Mouse (Mus musculus): Measurements from ENCODE around the gene Khdc4. TPM values are rescaled to one million over a fixed set of nuclear protein-coding genes. Genes with fewer than 3 reads are reported as not detected.
A peak's percentile ranks its signal among the peaks of the same experiment; 100 is the strongest.

Khdc4 gene
- 73.3 and 87.3 TPM in 2 replicates for polyA plus RNA-seq (2016; fragmentation: Nextera tagmentation; extraction: Ambion mirVana)

- Histone ChIP-seq H3K9me3 (no peaks in the 10 kb centered on the region), H3K27ac (peak within 1 kb of the TSS; percentile 99), H3K4me1 (peaks cover 15% of the 10 kb centered on the region), H3K27me3 (ENCODE audit: insufficient read depth, poor library complexity, severe bottlenecking) (no peaks in the 10 kb centered on the region), H3K4me3 (peak within 1 kb of the TSS; percentile 96), H3K36me3 (peaks cover 27% of the 10 kb centered on the region)
- WGBS = under 1% methylated on average over 47 of the region's 47 CpGs
- peak; percentile 99 for DNase-seq (ENCODE audit: low spot score)
Measured at GRCm38 (mm10) chr3:88684980-88685941, at the start of gene Khdc4. TSS of gene Khdc4 (plus strand) at chr3:88685803.

GRCm38 (mm10) chr3:88636555-88636986 is 49.0 kb upstream of the Khdc4 start:
- 65% methylated on average over 8 of the region's 8 CpGs for WGBS
- Histone ChIP-seq H3K27ac (peak overlapping the region; percentile 81), H3K9me3 (no peaks in the 10 kb centered on the region)

GRCm38 (mm10) chr3:88637134-88637533 is 48.5 kb upstream of the Khdc4 start:
- peaks cover 95% of the 10 kb centered on the region for H3K36me3 ChIP-seq
- DNase-seq (ENCODE audit: low spot score) = no peak
- WGBS = 92% methylated on average over 5 of the region's 5 CpGs
- H3K27me3 ChIP-seq (ENCODE audit: insufficient read depth, poor library complexity, severe bottlenecking) = no peaks in the 10 kb centered on the region
- no peak overlapping the region for H3K4me3 ChIP-seq
- no peaks in the 10 kb centered on the region for H3K9me3 ChIP-seq
- H3K4me1 ChIP-seq = peaks cover 24% of the 10 kb centered on the region
- peak overlapping the region; percentile 81 for H3K27ac ChIP-seq

More at GRCm38 (mm10) chr3:88636555-88636986, 49.0 kb upstream of the Khdc4 start:
- no peaks in the 10 kb centered on the region for H3K27me3 ChIP-seq (ENCODE audit: insufficient read depth, poor library complexity, severe bottlenecking)
- no peak for DNase-seq (ENCODE audit: low spot score)
- H3K4me1 ChIP-seq = peaks cover 30% of the 10 kb centered on the region
- H3K4me3 ChIP-seq = no peak overlapping the region
- H3K36me3 ChIP-seq = peaks cover 95% of the 10 kb centered on the region

- H3K4me1 ChIP-seq = peaks cover 16% of the 10 kb centered on the region; the same call in 1 of the 2 replicates
- H3K36me3 ChIP-seq = peaks cover 95% of the 10 kb centered on the region
- no peak for DNase-seq (ENCODE audit: low spot score)
- H3K9me3 ChIP-seq = no peaks in the 10 kb centered on the region
- H3K27me3 ChIP-seq (ENCODE audit: insufficient read depth, poor library complexity, severe bottlenecking) = no peaks in the 10 kb centered on the region
- no peak overlapping the region for H3K27ac ChIP-seq
- 94% methylated on average over 12 of the region's 12 CpGs for WGBS
- no peak overlapping the region for H3K4me3 ChIP-seq
Measured at GRCm38 (mm10) chr3:88639239-88639638, 46.4 kb upstream of the Khdc4 start.

GRCm38 (mm10) chr3:88640676-88641075 is 44.9 kb upstream of the Khdc4 start:
- Histone ChIP-seq H3K4me3 (no peak overlapping the region), H3K36me3 (peaks cover 94% of the 10 kb centered on the region), H3K9me3 (no peaks in the 10 kb centered on the region), H3K4me1 (peaks cover 11% of the 10 kb centered on the region; the same call in 1 of the 2 replicates), H3K27me3 (ENCODE audit: insufficient read depth, poor library complexity, severe bottlenecking) (no peaks in the 10 kb centered on the region), H3K27ac (no peak overlapping the region)
- no peak for DNase-seq (ENCODE audit: low spot score)
- 69% methylated on average over 1 of the region's 1 CpGs for WGBS

- Histone ChIP-seq H3K4me1 (no peaks in the 10 kb centered on the region), H3K27ac (no peak overlapping the region), H3K9me3 (no peaks in the 10 kb centered on the region), H3K36me3 (peaks cover 95% of the 10 kb centered on the region), H3K4me3 (no peak overlapping the region), H3K27me3 (ENCODE audit: insufficient read depth, poor library complexity, severe bottlenecking) (no peaks in the 10 kb centered on the region)
- DNase-seq (ENCODE audit: low spot score) = no peak
- WGBS = 80% methylated on average over 5 of the region's 5 CpGs
Measured at GRCm38 (mm10) chr3:88643078-88643477, 42.5 kb upstream of the Khdc4 start.

- 90% methylated on average over 12 of the region's 12 CpGs for WGBS
- Histone ChIP-seq H3K9me3 (no peaks in the 10 kb centered on the region), H3K4me3 (no peak overlapping the region), H3K27me3 (ENCODE audit: insufficient read depth, poor library complexity, severe bottlenecking) (no peaks in the 10 kb centered on the region), H3K27ac (no peak overlapping the region), H3K4me1 (no peaks in the 10 kb centered on the region), H3K36me3 (peaks cover 83% of the 10 kb centered on the region)
- peak; percentile 72 for DNase-seq (ENCODE audit: low spot score)
Measured at GRCm38 (mm10) chr3:88645937-88646336, 39.7 kb upstream of the Khdc4 start.

GRCm38 (mm10) chr3:88646426-88646995 is 39.1 kb upstream of the Khdc4 start:
- H3K27ac ChIP-seq = no peak overlapping the region
- H3K4me1 ChIP-seq = no peaks in the 10 kb centered on the region
- 71% methylated on average over 6 of the region's 6 CpGs for WGBS
- no peak overlapping the region for H3K4me3 ChIP-seq
- DNase-seq (ENCODE audit: low spot score) = no peak
- no peaks in the 10 kb centered on the region for H3K9me3 ChIP-seq
- H3K27me3 ChIP-seq (ENCODE audit: insufficient read depth, poor library complexity, severe bottlenecking) = no peaks in the 10 kb centered on the region
- peaks cover 79% of the 10 kb centered on the region for H3K36me3 ChIP-seq

GRCm38 (mm10) chr3:88647076-88647475 is 38.5 kb upstream of the Khdc4 start:
- H3K36me3 ChIP-seq = peaks cover 74% of the 10 kb centered on the region
- H3K4me1 ChIP-seq = peaks cover 2% of the 10 kb centered on the region; the same call in 1 of the 2 replicates
- no peak for DNase-seq (ENCODE audit: low spot score)
- no peaks in the 10 kb centered on the region for H3K27me3 ChIP-seq (ENCODE audit: insufficient read depth, poor library complexity, severe bottlenecking)
- WGBS = 75% methylated on average over 3 of the region's 3 CpGs
- H3K27ac ChIP-seq = no peak overlapping the region
- no peak overlapping the region for H3K4me3 ChIP-seq
- H3K9me3 ChIP-seq = no peaks in the 10 kb centered on the region

GRCm38 (mm10) chr3:88647779-88648413 is 37.7 kb upstream of the Khdc4 start:
- no peaks in the 10 kb centered on the region for H3K27me3 ChIP-seq (ENCODE audit: insufficient read depth, poor library complexity, severe bottlenecking)
- no peak overlapping the region for H3K4me3 ChIP-seq
- H3K27ac ChIP-seq = no peak overlapping the region
- 93% methylated on average over 14 of the region's 14 CpGs for WGBS
- H3K36me3 ChIP-seq = peaks cover 65% of the 10 kb centered on the region
- no peaks in the 10 kb centered on the region for H3K9me3 ChIP-seq
- no peak for DNase-seq (ENCODE audit: low spot score)
- peaks cover 6% of the 10 kb centered on the region; the same call in 1 of the 2 replicates for H3K4me1 ChIP-seq

- Histone ChIP-seq H3K9me3 (no peaks in the 10 kb centered on the region), H3K36me3 (peaks cover 58% of the 10 kb centered on the region), H3K27me3 (ENCODE audit: insufficient read depth, poor library complexity, severe bottlenecking) (no peaks in the 10 kb centered on the region), H3K4me3 (no peak overlapping the region), H3K27ac (no peak overlapping the region), H3K4me1 (peaks cover 10% of the 10 kb centered on the region; the same call in 1 of the 2 replicates)
- WGBS = 81% methylated on average over 12 of the region's 12 CpGs
- peak; percentile 73 for DNase-seq (ENCODE audit: low spot score)
Measured at GRCm38 (mm10) chr3:88648452-88649168, 37.0 kb upstream of the Khdc4 start.

GRCm38 (mm10) chr3:88649186-88649585 is 36.4 kb upstream of the Khdc4 start:
- H3K9me3 ChIP-seq = no peaks in the 10 kb centered on the region
- H3K27ac ChIP-seq = no peak overlapping the region
- 82% methylated on average over 10 of the region's 10 CpGs for WGBS
- DNase-seq (ENCODE audit: low spot score) = peak; percentile 72
- H3K4me3 ChIP-seq = no peak overlapping the region
- H3K27me3 ChIP-seq (ENCODE audit: insufficient read depth, poor library complexity, severe bottlenecking) = no peaks in the 10 kb centered on the region
- peaks cover 12% of the 10 kb centered on the region; the same call in 1 of the 2 replicates for H3K4me1 ChIP-seq
- H3K36me3 ChIP-seq = peaks cover 52% of the 10 kb centered on the region
